Mouse (Mus musculus) testis, adult 2 months (tissue): ENCODE data around the gene Arhgef3.

Experiments
- CTCF ChIP-seq: fragments of 200-500 bp; IDR thresholded peaks from 2 replicates; pipeline ENCODE4 v1.5.1; 2012; ENCODE audit warnings: low read depth, mild to moderate bottlenecking, inconsistent platforms, low read length, moderate library complexity; ENCODE audit not compliant: control insufficient read depth, insufficient read depth, insufficient replicate concordance
- POLR2A ChIP-seq: fragments of 200-500 bp; IDR thresholded peaks from 2 replicates; pipeline ENCODE4 v1.6.1; 2012; ENCODE audit warnings: low read depth, mild to moderate bottlenecking, inconsistent platforms, low read length, moderate library complexity; ENCODE audit not compliant: control insufficient read depth

GRCm38 (mm10) chr14:27192450-27192849, 77.8 kb downstream of the Arhgef3 start:
- peak; percentile 46; the same call in 1 of the 2 replicates for TF ChIP-seq CTCF
- TF ChIP-seq POLR2A = no peak
